Mouse (Mus musculus) MEL (cell line): ENCODE results near the gene Slc30a9. TPM values are rescaled to one million over a fixed set of nuclear protein-coding genes. Genes with fewer than 3 reads are reported as not detected.
A peak's percentile ranks its signal among the peaks of the same experiment; 100 is the strongest.

Source experiments
- DNase-seq: peaks from one replicate; pipeline ENCODE4 v3.0.0; 2011; ENCODE audit warnings: low read depth, low spot score
- H3K27ac ChIP-seq: 2 replicates; pipeline ENCODE4 v1.5.1; 2012; ENCODE audit warnings: low read depth, mild to moderate bottlenecking, control low read depth, low read length, moderate library complexity; ENCODE audit not compliant: control insufficient read depth
- H3K27me3 ChIP-seq, 2 experiments: fragments of 150-350 bp in 1 of 2; sonication (generic) in 1 of 2; 2 replicates each; pipeline ENCODE4 v1.6.1; 2012; ENCODE audit warnings: low read length in 2 of 2, mild to moderate bottlenecking in 2 of 2, improper control_type of control experiment in 1 of 2, moderate library complexity in 1 of 2; ENCODE audit not compliant: insufficient read depth in 2 of 2, control insufficient read depth in 1 of 2
- H3K36me3 ChIP-seq, 2 experiments: 2 replicates each; pipeline ENCODE4 v1.6.1; 2012 to 2014; ENCODE audit warnings: low read length in 2 of 2, improper control_type of control experiment in 1 of 2, inconsistent platforms in 1 of 2, mild to moderate bottlenecking in 1 of 2; ENCODE audit not compliant: insufficient read depth in 2 of 2, control insufficient read depth in 1 of 2
- H3K4me1 ChIP-seq, 2 experiments: fragments of 150-350 bp in 1 of 2; sonication (generic) in 1 of 2; 2 replicates each; pipeline ENCODE4 v1.6.1; 2012; ENCODE audit warnings: low read length in 2 of 2, improper control_type of control experiment in 1 of 2, mild to moderate bottlenecking in 1 of 2; ENCODE audit not compliant: insufficient read depth in 2 of 2, control insufficient read depth in 1 of 2
- H3K4me3 ChIP-seq, 2 experiments: fragments of 150-350 bp in 1 of 2; sonication (generic) in 1 of 2; 2 replicates each; pipeline ENCODE4 v1.5.1; 2012; ENCODE audit warnings: low read depth in 2 of 2, low read length in 2 of 2, mild to moderate bottlenecking in 2 of 2, moderate library complexity in 2 of 2, control low read depth in 1 of 2, improper control_type of control experiment in 1 of 2; ENCODE audit not compliant: control insufficient read depth in 1 of 2, insufficient read depth in 1 of 2
- H3K79me2 ChIP-seq: 2 replicates; pipeline ENCODE4 v1.6.1; 2012; ENCODE audit warnings: mild to moderate bottlenecking, low read length, moderate library complexity; ENCODE audit not compliant: control insufficient read depth, poor library complexity, insufficient read depth
- H3K9ac ChIP-seq: 2 replicates; pipeline ENCODE4 v1.6.1; 2012; ENCODE audit warnings: low read depth, mild to moderate bottlenecking, control low read depth, low read length, moderate library complexity; ENCODE audit not compliant: control insufficient read depth, poor library complexity, severe bottlenecking
- H3K9me3 ChIP-seq: fragments of 150-350 bp; sonication (generic); replicated peaks from 2 replicates; pipeline ENCODE4 v1.6.1; 2012; ENCODE audit warnings: mild to moderate bottlenecking, low read length, improper control_type of control experiment, moderate library complexity; ENCODE audit not compliant: insufficient read depth
- CHD2 ChIP-seq: IDR thresholded peaks from 2 replicates; pipeline ENCODE4 v1.6.1; 2011; ENCODE audit warnings: low read length, improper control_type of control experiment
- E2F4 ChIP-seq: IDR thresholded peaks from 2 replicates; pipeline ENCODE4 v1.6.1; 2011; ENCODE audit warnings: low read depth, low read length, improper control_type of control experiment, borderline replicate concordance
- EP300 ChIP-seq, 2 experiments: IDR thresholded peaks; 2 replicates each; pipeline ENCODE4 v1.6.1; 2011; ENCODE audit warnings: improper control_type of control experiment in 2 of 2, low read length in 2 of 2, low read depth in 1 of 2, mild to moderate bottlenecking in 1 of 2
- ETS1 ChIP-seq: IDR thresholded peaks from 2 replicates; pipeline ENCODE4 v1.6.1; 2012; ENCODE audit warnings: low read depth, mild to moderate bottlenecking, inconsistent platforms, low read length, improper control_type of control experiment, moderate library complexity
- GABPA ChIP-seq: IDR thresholded peaks from 2 replicates; pipeline ENCODE4 v1.6.1; 2012; ENCODE audit warnings: low read depth, mild to moderate bottlenecking, inconsistent platforms, low read length, improper control_type of control experiment, moderate library complexity
- GATA1 ChIP-seq: IDR thresholded peaks from 2 replicates; pipeline ENCODE4 v1.6.1; 2011; ENCODE audit warnings: low read depth, low read length, improper control_type of control experiment
- HCFC1 ChIP-seq: IDR thresholded peaks from 2 replicates; pipeline ENCODE4 v1.6.1; 2012; ENCODE audit warnings: low read depth, mild to moderate bottlenecking, inconsistent platforms, low read length, improper control_type of control experiment, moderate library complexity
- JUND ChIP-seq: IDR thresholded peaks from 2 replicates; pipeline ENCODE4 v1.6.1; 2011; ENCODE audit warnings: low read depth, mild to moderate bottlenecking, improper control_type of control experiment, low read length
- KAT2A ChIP-seq: conservative IDR thresholded peaks from 2 replicates; pipeline ENCODE4 v1.6.1; 2012; ENCODE audit warnings: low read depth, low read length, improper control_type of control experiment, inconsistent platforms
- MAFK ChIP-seq: IDR thresholded peaks from 2 replicates; pipeline ENCODE4 v1.6.1; 2011; ENCODE audit warnings: low read depth, mild to moderate bottlenecking, low read length, improper control_type of control experiment, borderline replicate concordance
- MAX ChIP-seq: IDR thresholded peaks from 2 replicates; pipeline ENCODE4 v1.6.1; 2011; ENCODE audit warnings: low read length, improper control_type of control experiment
- MAZ ChIP-seq: IDR thresholded peaks from 2 replicates; pipeline ENCODE4 v1.6.1; 2012; ENCODE audit warnings: low read depth, mild to moderate bottlenecking, inconsistent platforms, low read length, improper control_type of control experiment
- MEF2A ChIP-seq: IDR thresholded peaks from 2 replicates; pipeline ENCODE4 v1.6.1; 2014; ENCODE audit warnings: low read depth, mild to moderate bottlenecking, inconsistent platforms, low read length, improper control_type of control experiment; ENCODE audit not compliant: poor library complexity, insufficient replicate concordance, severe bottlenecking; ENCODE audit errors: extremely low read depth
- MXI1 ChIP-seq: IDR thresholded peaks from 2 replicates; pipeline ENCODE4 v1.6.1; 2011; ENCODE audit warnings: mild to moderate bottlenecking, low read depth, low read length, improper control_type of control experiment
- MYB ChIP-seq: IDR thresholded peaks from 2 replicates; pipeline ENCODE4 v1.6.1; 2011; ENCODE audit warnings: mild to moderate bottlenecking, low read depth, low read length, improper control_type of control experiment
- MYC ChIP-seq: IDR thresholded peaks from 2 replicates; pipeline ENCODE4 v1.6.1; 2011; ENCODE audit warnings: low read depth, mild to moderate bottlenecking, low read length, improper control_type of control experiment, moderate library complexity
- NELFE ChIP-seq: IDR thresholded peaks from 2 replicates; pipeline ENCODE4 v1.6.1; 2011; ENCODE audit warnings: low read depth, low read length, improper control_type of control experiment
- NRF1 ChIP-seq: IDR thresholded peaks from 2 replicates; pipeline ENCODE4 v1.6.1; 2014; ENCODE audit warnings: low read depth, mild to moderate bottlenecking, inconsistent platforms, low read length, improper control_type of control experiment, moderate library complexity; ENCODE audit not compliant: poor library complexity, insufficient read depth, severe bottlenecking
- RAD21 ChIP-seq: IDR thresholded peaks from 2 replicates; pipeline ENCODE4 v1.6.1; 2011; ENCODE audit warnings: mild to moderate bottlenecking, low read depth, low read length, improper control_type of control experiment
- SIN3A ChIP-seq: IDR thresholded peaks from 2 replicates; pipeline ENCODE4 v1.6.1; 2012; ENCODE audit warnings: low read length, improper control_type of control experiment, inconsistent platforms
- SMC3 ChIP-seq: IDR thresholded peaks from 2 replicates; pipeline ENCODE4 v1.6.1; 2011; ENCODE audit warnings: low read depth, low read length, improper control_type of control experiment
- UBTF ChIP-seq: IDR thresholded peaks from 2 replicates; pipeline ENCODE4 v1.6.1; 2012; ENCODE audit warnings: low read depth, mild to moderate bottlenecking, inconsistent platforms, low read length, improper control_type of control experiment, moderate library complexity, borderline replicate concordance; ENCODE audit not compliant: insufficient read depth
- USF2 ChIP-seq, 2 experiments: IDR thresholded peaks; 2 replicates each; pipeline ENCODE4 v1.6.1; 2011 to 2012; ENCODE audit warnings: improper control_type of control experiment in 2 of 2, low read length in 2 of 2, borderline replicate concordance in 1 of 2, inconsistent platforms in 1 of 2, low read depth in 1 of 2, mild to moderate bottlenecking in 1 of 2; ENCODE audit not compliant: insufficient read depth in 1 of 2
- ZC3H11A ChIP-seq: IDR thresholded peaks from 2 replicates; pipeline ENCODE4 v1.6.1; 2012; ENCODE audit warnings: low read depth, mild to moderate bottlenecking, inconsistent platforms, low read length, improper control_type of control experiment
- ZKSCAN1 ChIP-seq: IDR thresholded peaks from 2 replicates; pipeline ENCODE4 v1.6.1; 2012; ENCODE audit warnings: low read depth, mild to moderate bottlenecking, inconsistent platforms, low read length, improper control_type of control experiment, moderate library complexity
- ZMIZ1 ChIP-seq: IDR thresholded peaks from 2 replicates; pipeline ENCODE4 v1.6.1; 2012; ENCODE audit warnings: low read depth, mild to moderate bottlenecking, inconsistent platforms, low read length, improper control_type of control experiment, moderate library complexity
- ZNF384 ChIP-seq: IDR thresholded peaks from 2 replicates; pipeline ENCODE4 v1.6.1; 2012; ENCODE audit warnings: low read depth, mild to moderate bottlenecking, inconsistent platforms, low read length, improper control_type of control experiment
- polyA plus RNA-seq, 2 experiments: library from polyadenylated mRNA; stranded (reverse) in 1 of 2; unstranded in 1 of 2; fragments of >175 nt in 1 of 2; fragments of >200 nt in 1 of 2; gene quantifications; 2 replicates each; pipeline versions ENCODE4 v1.2.1 to v1.2.4; 2012; ENCODE audit warnings: low replicate concordance in 2 of 2, low read depth in 1 of 2; ENCODE audit not compliant: insufficient read length in 2 of 2, insufficient read depth in 1 of 2, missing spikeins in 1 of 2
- total RNA-seq: library from RNA; depleted of rRNA; stranded (reverse); fragments of 300-350 nt; gene quantifications from 2 replicates; pipeline ENCODE4 v1.2.3, GENCODE M21; 2012

Slc30a9 gene
- total and polyA plus RNA-seq, 3 experiments = 20.2 to 284 (median 37.6) TPM

DNA sequence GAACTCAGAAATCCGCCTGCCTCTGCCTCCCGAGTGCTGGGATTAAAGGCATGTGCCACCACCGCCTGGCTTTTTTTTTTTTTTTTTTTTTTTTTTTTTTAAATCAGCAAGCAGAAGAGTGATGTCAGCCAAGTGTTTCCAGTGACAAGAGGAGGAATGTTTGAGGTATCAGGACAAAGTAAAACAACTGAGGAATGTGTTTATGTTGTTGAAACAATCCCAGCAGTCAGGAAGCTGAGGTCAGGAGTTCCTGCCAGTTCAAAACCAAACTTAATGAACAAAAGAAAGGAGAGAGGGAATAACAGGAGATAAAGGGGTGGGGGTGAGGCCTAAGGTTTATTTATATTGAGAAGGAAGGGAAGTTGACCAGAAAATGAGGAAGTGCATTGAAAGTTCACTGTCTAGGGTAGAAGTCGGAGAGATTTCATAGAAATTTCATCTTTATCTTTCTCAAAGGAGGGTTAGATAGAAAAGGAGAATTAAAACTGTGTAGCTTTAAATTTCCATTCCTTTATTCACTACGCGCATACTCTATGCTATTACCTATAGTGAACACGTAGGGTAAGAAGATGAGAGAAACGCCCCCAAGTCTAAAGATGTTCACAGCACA is 4.9 kb upstream of the Slc30a9 start (continued):
- peak; percentile 65 to 75 for TF ChIP-seq EP300 (IDR thresholded peaks at IDR 0.05; ENCODE audit: low read depth in 1 of 2, low read length in 2 of 2)
- no peak for TF ChIP-seq MXI1
- TF ChIP-seq MEF2A = no peak
- peak; percentile 30; the same call in 1 of the 2 replicates for TF ChIP-seq CHD2
- no peak for TF ChIP-seq NELFE
- TF ChIP-seq JUND = no peak
- no peak for TF ChIP-seq MYB
- no peak for TF ChIP-seq MAX
- no peak for TF ChIP-seq ZMIZ1
- TF ChIP-seq HCFC1 = no peak
- no peak for TF ChIP-seq KAT2A
- TF ChIP-seq ETS1 = 0 out of 2 replicates have a peak, but pooled peaks have one; percentile 68
- no peak for TF ChIP-seq UBTF
- TF ChIP-seq MAZ = no peak
- no peak for TF ChIP-seq MYC
- no peak for TF ChIP-seq RAD21
- TF ChIP-seq USF2 (IDR thresholded peaks at IDR 0.05; ENCODE audit: borderline replicate concordance in 1 of 2, insufficient read depth in 1 of 2, low read depth in 1 of 2, low read length in 2 of 2) = no peak
- TF ChIP-seq SMC3 = no peak
- TF ChIP-seq ZNF384 = peak; percentile 32; the same call in 1 of the 2 replicates
- no peak for TF ChIP-seq GABPA
- no peak for TF ChIP-seq ZKSCAN1
- no peak for TF ChIP-seq NRF1
- no peak for TF ChIP-seq E2F4
- no peak for TF ChIP-seq ZC3H11A

DNA sequence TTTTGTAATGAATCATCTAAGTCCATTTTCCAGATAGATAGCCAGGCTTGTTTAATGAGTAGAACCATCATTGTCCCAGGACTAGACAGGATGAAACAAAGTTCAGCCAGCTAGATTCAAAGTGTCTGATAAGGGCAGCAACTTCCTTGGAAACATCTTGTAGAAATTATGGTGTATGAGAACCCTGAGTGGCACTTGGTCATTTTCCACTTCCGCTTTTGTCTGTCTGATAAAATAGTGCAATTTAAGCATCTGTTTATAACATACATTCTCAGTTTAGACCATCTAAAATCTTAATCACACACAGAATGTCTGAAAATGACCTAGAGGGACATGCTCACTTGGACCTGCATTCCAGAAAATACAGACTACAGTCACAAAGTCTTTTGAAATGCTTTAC is 2.9 kb upstream of the Slc30a9 start:
- TF ChIP-seq USF2 (IDR thresholded peaks at IDR 0.05; ENCODE audit: borderline replicate concordance in 1 of 2, insufficient read depth in 1 of 2, low read depth in 1 of 2, low read length in 2 of 2) (no peak), GATA1 (peak; percentile 30; the same call in 1 of the 2 replicates), EP300 (IDR thresholded peaks at IDR 0.05; ENCODE audit: low read depth in 1 of 2, low read length in 2 of 2) (peak in 1 of 2 experiments; percentile 40; a peak in 1 of 4 replicates), MAFK (no peak), ETS1 (peak; percentile 30; the same call in 1 of the 2 replicates), SIN3A (peak; percentile 15; the same call in 1 of the 2 replicates)
- H3K4me1 ChIP-seq = peaks cover 11 to 22% of the 10 kb centered on the region in 2 experiments; a peak in 3 of 4 replicates

More for the DNA sequence above, 2.9 kb upstream of the Slc30a9 start:
- Histone ChIP-seq H3K27me3 (no peaks in the 10 kb centered on the region), H3K36me3 (peaks cover 0 to 32% of the 10 kb centered on the region in 2 experiments; a peak in 2 of 4 replicates), H3K9me3 (no peaks in the 10 kb centered on the region), H3K27ac (0 out of 2 replicates have a peak overlapping the region, but pooled peaks have one; percentile 35), H3K79me2 (peaks cover 15% of the 10 kb centered on the region), H3K4me3 (no peak overlapping the region), H3K9ac (no peak overlapping the region)
- peak; percentile 64 for DNase-seq
